Mouse (Mus musculus) left cerebral cortex, adult 11 months (tissue): ENCODE results near the gene Sardh.

Source experiments
- DNase-seq: peaks from one replicate; pipeline ENCODE4 v3.0.0; 2022; ENCODE audit warnings: low spot score

Sardh gene

DNA sequence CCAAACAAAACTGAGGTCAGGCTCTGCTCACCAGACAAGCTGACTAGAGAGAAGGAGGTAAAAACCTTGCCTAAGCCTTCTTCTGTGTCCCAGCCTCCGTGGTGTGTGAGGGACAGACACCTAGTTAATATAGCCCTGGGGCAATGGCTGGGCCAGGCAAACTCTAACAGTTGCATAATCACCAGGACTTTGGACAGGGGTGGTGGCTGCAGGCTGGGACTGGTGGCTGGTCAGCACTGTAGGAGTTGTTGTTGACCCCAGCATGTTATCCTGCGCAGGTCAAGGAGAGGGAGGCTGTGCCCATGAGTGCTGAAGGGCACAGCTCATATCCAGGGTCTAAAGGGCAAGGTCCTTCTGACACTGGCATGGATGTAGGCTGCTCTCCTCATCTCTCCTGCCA lies at the start of gene Sardh:
Gene Sardh (minus strand): TSS at position 127 of the 400 bp plus-strand sequence.
- DNase-seq, result no peak

DNA sequence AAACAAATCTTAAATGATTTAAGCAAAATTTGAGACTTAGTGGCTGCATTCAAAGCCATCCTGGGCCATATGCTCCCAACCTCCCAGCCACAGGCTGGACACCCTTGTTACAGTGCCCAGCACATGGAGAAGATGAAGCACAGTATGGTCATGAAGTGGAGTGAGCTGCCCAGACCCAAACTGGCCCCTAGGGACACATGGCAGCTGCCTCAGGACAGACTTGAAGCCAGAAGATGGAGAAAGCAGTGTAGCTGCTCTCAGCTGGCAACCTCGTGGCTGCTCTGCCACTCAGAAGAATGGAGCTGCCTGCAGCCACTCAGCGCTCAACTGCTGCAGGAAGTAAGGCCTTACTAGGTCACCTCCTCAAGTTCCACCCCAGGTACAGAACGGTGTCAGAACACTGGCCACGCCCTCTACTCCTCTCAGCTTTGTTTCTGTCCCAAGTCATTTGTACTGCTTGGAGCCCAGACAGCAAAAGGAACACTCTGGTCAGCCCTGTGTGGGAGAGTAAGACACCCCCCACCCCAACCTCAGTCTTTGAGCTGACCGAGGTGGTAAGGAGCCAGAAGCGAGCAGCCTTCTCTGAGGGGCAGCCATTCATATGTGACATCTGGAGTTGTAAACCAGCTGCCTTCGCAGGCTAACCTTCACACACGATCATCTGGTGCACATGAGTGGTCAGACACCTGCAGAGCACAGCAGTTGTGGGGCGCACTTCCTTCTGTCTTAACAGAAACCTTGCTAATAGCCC lies 48.7 kb upstream of the Sardh start:
- no peak for DNase-seq

DNA sequence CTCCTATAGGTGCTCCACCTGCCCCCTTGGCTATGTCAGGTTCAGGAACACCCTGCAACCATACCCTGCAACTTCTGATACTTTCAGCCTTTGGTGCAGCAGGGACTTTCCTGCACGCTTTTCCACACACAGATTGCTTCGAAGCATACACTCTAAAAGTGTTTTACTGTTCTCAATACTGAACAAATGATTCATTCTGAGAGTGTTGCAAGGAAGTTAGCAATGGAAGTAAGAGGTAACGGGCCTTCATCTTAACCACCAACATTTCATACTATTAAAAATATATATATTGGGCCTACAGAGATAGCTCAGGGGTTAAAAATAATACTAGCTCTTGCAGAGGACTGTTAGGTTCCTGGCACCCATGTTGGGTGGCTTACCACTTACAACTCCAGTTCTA lies 46.6 kb upstream of the Sardh start:
- no peak for DNase-seq

DNA sequence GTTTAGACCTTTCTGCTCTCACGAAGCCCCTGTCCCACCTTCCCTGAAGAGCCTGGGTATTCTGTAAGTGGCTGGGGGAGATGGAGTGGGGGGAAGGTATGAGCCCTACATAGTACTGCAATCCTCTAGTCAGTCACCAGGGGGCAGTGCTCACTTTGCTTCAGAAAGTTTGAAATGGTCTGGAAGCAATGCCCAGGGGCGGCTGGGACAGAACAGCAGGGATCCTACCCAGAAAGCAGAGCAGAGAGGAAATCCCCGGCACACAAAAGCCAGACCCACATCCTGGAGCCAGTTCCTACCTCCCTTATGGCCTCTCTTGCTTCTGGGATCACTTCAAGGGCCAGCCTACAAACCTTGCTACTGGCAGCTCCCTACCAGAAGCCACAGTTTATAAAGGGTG lies 40.9 kb upstream of the Sardh start:
- DNase-seq, result peak; percentile 62

DNA sequence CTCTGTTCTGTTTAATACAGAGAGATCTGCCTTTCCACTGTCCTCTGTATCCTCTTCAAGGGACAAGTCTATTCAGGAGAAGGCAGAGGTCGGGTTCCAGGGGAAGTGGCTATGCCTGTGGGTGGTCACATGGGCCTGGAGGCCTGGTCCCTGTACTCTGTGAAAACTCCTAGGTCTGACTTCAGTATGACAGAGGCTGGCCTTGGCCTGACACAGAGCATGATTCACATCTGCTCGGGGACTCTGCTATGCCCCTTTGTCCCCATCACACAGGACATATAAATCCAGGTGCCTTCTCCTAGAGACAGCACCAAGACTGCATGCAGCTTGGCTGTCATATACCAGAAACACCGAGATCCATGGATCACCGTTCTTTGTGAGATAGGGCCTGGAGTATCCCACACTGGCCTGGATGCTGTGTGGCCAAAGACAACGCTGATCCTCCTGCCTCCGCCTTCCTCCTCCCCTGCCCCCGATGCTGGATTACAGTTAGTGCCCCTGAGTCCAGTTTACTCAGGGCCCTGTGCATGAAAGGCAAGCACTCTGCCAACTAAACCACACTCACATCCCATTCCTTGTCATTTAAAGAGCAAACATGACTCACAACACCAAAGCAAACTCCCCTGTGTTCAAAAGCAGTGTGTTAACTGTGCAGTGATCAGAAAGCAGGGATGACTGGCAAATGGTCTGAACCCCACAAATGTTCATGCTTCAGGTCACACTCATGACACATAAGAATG lies 39.0 kb upstream of the Sardh start:
- no peak for DNase-seq

DNA sequence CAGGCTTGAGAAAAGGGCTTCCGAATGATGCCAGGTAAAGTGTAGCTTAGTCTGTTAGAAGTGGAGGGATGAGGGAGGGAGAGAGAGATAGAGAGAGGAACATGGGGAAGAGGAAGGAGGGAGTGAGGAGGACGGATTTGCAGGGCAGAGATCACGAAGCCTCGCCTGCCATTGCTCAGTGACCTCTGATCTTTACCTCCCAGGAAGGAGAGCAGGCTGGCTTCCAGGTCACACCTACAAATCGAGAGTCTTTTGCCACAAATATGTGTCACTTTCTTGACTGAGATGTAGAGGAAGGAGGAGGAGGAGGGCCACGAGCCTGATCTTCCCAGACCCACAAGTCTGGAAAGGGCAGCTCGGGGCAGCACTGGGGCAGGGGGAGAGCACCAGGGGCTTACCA lies 36.3 kb upstream of the Sardh start:
- DNase-seq, result no peak

DNA sequence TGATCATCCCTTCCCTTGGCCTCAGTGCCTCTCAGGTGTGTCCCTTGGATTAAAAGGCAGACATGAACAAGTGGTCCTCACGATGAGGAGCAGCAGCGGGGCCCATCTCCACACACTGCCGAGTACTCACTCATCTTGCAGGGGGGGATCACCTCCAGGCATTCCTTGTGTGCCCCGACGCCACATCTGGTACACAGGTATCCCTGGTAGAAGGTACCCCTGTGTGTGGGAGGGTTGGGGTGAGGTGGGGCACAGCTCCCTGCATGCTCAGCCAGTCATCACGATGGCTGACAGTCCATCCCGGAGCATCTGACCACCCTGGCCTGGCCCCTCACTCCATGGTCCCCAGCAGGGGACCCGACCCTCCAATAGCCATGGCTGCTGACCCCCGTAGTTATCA lies 33.6 kb upstream of the Sardh start:
- DNase-seq, result no peak

DNA sequence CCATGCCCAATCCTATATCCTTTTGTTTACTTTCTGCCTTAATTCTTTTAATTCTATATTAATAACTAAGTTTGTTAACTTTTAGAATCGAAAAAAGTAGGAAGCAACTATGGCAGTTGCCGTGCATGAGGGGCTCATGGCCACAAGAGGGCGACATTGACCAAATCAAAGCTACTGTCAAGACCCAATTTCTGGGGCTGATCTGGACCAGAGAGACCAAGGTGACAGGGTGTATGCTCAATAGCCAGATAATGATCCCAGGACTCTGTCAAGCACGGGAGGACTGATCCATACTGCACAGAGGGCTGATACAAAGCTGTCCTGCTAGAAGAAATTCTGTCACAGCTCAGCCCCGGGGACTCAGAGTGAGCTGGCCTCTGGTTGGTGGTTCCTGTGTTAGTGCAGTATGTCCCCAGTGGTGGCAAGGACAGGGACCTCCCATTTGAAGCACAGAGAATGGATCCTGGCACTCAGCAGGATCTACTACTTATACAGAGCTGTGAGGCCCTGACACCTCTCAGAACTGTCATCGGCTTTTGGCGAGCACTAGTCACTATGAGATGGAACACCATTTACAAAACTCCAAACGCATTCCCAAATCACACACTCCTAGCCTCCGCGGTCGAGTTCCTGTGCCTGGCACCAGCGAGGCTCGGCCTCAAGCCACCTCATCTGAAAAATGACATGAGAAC lies 32.9 kb upstream of the Sardh start:
- DNase-seq, result peak; percentile 42

DNA sequence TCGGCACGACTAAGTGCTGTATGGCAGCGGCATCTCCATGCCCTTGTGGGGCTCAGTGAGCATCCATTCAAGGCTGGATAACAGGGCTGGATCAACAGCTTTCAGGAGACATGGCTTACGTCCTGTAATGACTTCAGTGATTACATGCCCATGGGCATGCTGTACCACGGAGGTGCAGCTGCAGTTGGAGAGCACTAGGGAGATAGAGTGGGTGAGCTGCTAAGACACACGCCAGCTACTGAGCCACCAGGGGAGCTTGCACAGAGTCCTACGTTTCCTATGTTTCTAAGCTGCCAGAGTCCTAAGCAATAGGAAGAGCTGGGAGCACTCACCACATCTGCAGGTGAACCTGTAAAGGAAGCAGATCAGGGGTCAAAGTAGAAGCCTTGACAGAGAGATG lies 30.7 kb upstream of the Sardh start:
- no peak for DNase-seq

DNA sequence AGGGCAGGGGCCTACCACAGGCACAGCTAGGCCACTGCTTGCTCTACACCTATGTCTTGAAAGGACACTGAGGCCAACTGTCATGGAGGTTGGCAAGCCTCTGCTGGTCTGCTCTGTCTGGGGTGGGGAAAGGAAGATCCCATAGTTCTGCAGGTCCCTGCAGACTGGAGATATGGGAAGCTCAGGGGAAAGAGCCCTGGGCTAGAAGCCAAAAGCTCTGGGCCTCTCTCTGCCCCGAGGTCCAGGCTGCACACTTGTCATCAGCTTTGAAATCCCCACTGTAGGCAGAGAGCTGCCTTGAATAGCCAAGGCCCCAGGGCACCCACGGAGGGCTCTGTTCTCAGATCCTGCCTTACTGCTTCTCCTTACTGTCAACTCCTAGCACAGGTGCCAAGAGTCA lies 20.2 kb upstream of the Sardh start:
- DNase-seq, result no peak

DNA sequence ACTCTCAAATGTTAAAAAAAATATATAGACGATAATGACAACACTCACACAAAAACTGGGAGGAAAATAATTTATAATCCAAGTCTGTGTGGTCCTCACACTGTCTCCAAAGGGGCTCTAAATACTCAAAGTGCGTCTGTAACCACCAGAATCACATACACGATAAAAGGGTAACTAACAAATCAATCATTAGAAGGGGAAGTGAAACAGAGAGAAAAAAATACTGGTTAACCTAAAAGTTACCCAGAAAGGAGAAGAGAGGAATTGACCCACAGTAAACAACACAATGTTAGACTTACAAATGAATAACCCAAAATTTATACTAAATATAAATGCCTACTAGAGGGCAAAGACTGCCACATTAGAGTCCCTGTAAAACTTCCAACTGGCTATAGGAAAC lies 17.7 kb upstream of the Sardh start:
- DNase-seq, result no peak

DNA sequence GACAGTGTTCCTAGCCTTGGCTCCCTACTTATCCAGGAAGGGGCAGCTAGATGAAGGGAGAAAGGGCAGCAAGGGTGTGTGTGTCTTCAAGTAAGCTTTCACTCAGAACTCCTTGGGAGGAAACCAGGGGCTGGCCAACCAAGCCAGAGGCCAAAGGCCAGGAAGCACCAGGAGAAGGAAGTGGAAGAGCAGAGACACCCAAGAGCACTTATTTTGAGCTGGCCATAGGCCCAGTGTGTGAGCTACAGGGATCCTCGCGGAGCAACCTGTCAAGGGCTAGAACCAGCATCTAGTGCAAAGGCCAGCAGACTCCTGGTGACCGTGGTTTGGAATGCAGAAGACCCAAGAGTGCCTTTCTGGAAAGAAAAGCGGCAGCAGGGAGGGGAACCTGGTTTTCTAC lies 14.8 kb upstream of the Sardh start:
- DNase-seq, result no peak

DNA sequence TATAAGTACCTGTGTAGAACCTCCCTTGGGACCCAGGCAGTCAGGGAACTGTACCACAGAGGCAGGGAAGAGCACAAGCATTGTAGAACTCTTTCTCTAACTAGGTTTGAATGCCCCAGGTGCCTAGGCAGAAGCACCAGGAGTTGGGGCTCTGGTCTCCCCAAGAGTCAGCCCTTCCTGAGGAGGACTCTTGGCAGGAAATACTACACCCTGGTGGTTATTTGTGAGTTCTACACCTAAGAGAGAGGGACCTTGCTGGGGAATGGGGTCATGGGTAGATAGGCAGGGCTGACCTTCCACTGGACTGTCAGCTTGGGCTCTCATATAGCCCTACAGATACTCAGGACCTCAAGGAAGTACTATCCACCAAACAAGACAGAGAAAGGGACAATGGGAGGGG lies 3.3 kb upstream of the Sardh start:
- no peak for DNase-seq

DNA sequence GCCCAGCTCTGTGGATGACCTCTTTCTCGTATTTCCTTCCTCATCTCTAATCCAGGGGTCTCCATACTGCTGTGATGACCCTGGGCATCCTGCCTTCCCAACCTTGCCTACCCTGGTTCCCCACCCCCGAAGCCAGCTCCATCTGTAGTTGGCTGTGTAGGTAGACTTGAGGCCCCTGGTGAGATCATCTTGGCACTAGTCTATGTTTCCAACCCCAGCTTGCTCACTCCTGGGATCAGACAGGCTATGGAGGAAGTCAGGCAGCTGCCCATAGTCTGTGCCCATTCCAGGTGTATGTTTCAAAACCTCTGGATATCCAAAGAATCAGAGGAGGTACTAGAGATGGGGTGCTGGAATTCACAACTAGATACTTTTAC lies 662 bp downstream of the Sardh start:
- no peak for DNase-seq

DNA sequence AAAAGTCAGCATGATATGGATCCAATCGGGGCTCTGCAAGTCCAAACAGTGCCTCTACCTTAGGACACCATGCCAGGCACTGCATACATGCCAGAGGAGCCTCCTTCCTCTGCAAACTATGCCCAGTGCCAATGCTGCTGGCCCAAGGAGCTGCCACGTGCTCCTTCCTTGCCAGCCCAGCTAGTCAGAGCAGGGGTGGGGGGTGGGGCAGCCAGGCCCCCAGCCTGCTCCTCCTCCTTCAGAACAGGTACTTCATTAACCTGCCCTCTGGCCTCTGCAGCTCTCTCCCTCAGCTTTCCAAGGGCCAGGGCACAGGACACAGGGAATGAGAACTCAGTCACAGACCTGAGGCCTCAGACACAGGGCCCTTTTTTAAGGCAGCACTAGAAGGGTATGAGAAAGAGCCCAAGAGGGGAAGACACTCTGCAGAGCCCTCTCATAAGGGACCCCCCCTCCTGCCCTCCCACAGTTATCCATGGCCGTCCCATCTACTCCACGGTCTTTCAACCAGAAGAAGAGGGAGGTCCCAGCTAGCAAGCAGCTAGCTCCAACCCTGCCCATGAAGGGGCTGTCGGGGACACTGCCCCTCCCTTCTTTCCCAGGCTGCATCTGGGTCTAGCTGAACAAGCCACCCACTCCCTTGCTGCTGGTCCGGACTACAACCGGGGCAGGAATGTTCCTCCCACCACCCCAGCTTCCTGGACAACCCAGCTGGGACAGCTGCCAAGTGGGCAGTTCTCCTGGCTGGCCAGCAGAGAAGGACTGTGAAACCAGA lies 1.2 kb downstream of the Sardh start:
- DNase-seq, result peak; percentile 60

DNA sequence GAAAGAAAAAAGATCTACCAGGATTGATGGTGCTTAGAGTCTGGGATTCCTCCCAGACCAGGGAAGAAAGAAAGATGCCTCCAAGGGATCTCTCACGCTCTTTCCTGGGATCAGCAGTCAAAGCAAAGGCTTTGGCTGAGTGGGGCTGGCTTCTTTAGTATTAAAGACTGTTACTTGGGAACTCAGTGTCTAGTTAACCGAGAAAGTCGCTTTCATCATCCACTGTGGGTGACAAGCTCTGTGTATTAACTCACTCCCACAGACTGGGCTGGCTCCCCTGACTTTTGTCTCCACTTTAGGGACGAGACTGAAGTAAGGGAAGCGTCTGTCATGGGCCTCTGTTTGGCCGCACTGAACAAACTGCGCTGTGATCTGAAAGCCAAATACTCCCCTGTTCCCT lies 2.2 kb downstream of the Sardh start:
- no peak for DNase-seq

DNA sequence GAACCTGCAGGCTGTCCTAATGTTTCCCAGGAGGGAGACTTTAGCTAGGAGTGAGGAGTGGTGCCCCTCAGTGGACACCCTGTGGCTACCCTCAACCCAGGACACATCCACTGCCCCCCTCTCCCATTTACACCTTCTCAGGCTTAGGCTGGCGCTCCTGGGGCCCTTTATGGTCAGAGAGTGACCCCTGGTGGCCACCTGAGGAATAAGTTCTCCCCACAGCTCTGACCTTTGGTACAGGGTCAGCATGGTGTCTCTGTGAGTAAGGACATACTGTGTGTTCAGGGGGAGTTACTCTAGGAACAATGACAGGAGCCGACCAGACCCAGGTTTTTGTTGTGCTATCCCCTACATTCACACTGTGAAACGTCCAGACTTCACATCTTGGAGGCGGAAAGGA lies 10.8 kb downstream of the Sardh start:
- no peak for DNase-seq

DNA sequence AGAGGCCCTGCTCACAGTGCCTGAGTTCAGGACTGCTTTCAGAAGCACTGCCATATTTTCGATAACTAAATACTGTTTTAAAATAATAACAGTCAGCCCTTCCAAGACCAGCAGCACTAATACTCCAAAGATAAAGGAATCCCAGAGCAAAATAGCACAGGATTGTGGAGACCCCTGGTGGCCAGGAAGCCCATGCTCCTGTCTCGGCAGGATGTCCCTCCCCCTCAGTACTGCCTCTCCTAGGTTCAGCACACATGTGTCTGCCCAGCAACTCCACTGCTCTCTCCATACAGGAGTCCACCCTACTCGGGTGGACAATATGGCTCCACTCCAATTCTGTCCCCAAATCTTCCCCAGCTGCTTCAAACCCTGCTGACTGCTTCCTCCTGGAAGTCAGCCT lies 12.4 kb downstream of the Sardh start:
- peak; percentile 56 for DNase-seq

DNA sequence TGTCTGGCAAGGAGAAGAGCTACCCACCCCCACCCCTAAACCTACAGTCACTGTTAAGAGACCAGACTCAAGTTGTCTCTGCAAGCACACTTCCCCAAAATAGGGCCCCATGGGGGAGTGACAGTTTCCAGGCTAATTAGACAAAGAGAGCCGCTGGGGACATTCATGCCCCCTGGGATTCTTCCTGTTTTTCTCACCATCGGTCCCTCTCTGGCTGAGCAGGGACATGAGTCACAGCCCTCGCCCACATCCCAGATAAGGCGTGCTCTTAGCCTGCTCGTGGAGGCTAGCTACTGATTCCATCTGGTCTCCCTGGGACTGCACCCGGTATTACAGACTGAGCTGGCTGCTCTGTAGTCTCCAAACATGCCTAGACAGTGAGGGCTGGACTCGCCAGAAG lies 15.8 kb downstream of the Sardh start:
- DNase-seq, result peak; percentile 52

DNA sequence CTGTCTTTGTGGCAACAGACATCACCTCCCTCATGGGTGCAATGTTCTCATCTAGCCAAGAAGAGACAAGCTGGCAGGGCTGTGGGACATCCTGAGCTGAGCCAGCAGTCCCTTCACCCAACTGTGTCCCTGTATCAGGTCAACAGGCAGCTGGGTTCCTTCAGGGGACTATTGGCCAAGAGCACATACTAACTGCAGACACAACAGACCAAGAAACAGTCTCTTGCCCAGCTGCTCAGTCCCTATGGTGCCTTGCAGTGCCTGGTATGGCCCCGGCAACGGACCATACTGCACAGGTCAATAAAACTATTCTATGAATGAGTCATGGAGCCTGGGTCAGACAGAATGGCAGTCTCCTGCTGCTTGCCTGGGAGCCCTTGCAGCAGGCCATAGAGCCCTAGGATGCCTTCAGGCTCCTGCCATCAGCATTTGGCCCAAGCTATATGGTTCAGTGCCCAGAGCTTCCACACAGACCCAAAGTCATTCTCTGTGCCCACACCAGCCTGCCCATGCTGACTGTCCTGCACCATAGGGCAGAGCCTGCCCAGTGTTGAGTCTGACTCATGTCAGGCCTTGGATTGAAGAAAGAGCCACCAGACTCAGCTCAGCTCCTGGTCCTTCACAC lies 18.5 kb downstream of the Sardh start:
- no peak for DNase-seq

DNA sequence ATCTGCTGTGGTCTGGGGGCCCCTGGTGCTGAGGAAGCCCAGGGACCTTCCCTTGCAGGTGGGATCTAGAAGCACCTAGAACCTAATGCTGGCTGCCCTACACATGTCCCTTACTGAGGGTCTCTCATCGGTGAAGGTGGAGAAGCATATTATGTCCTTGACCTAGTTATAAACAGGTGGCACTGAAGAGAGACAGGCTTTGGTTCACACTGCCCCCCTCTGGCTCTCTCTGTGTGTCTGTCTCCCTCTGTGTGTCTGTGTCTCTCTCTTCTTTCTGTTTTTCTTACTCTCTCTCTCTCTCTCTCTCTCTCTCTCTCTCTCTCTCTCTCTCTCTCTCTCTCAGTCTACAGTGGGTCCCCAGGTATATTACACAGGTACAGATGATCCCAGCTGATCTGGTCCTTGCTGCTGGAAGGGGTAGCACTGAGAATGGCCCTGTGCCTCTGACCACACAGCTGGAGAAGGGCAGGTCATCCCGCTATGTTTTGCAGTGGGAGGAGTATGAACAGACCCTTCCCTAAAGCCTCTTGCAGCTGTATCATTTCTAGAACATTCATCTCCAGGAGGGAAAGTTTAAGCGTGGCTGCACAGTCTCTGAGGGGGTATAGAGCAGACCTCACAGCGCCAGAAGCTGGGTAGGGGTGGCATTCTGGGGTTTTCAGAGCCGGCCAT lies 19.2 kb downstream of the Sardh start:
- no peak for DNase-seq
